Mouse (Mus musculus): ENCODE measurements at regions not wholly inside any gene's neighbourhood (a gene's known extent, or its start where the extent isn't known, plus 50 kb on each side); places are given as distances from the start of the nearest gene placed in this dataset.

GRCm38 (mm10) chr17:68069484-68069883 lies 65.6 kb upstream of the Arhgap28 start:
- TF ChIP-seq CTCF (IDR thresholded peaks at IDR 0.05; ENCODE audit: extremely low read depth, insufficient read depth, low read length) (no peak), POLR2A (IDR thresholded peaks at IDR 0.05; ENCODE audit: extremely low read depth, insufficient read depth, low read length) (no peak)

Data from cortical plate, adult 2 months (tissue).